Comparison of ENCODE assay signal across 8 mouse cellular contexts in genomic region chr8:89785011-89785410, GRCm38 (mm10).
A peak's percentile ranks its signal among the peaks of the same experiment; 100 is the strongest.
DNase-seq lines count a peak whose midpoint lies in the region; ATAC-seq and TF ChIP-seq lines count a peak whose summit lies in the region.

No protein-coding gene starts in this region.

- no peak overlapping the region for H3K4me3 ChIP-seq in midbrain, embryonic 10.5 days
- no peak overlapping the region for H3K4me3 ChIP-seq in midbrain, embryonic 15.5 days
- no peak overlapping the region for H3K4me3 ChIP-seq in cerebellum, adult 2 months (replicated peaks; ENCODE audit: insufficient read depth, low read depth, low read length)
- no peak overlapping the region for H3K4me3 ChIP-seq in midbrain, embryonic 16.5 days (ENCODE audit: low read depth, low read length)

- ATAC-seq in midbrain, embryonic 15.5 days (replicated peaks), result no peak; the same call in 1 of the 2 replicates
- peak; percentile 68; the same call in 1 of the 2 replicates for ATAC-seq in midbrain, embryonic 16.5 days

- TF ChIP-seq POLR2A in cerebellum, adult 2 months (IDR thresholded peaks at IDR 0.05; ENCODE audit: borderline replicate concordance, insufficient read depth, low read length), result no peak

- intact Hi-C loops in left cerebral cortex, postnatal 25 days (cut with DNase I), result loop anchor here (5.0 kb wide), 2 partner anchors 213 to 748 kb away; no protein-coding TSS in a partner anchor

- H3K27me3 ChIP-seq in midbrain, embryonic 10.5 days (ENCODE audit: low read depth, poor library complexity, severe bottlenecking), result peaks cover 37% of the 10 kb centered on the region
- peaks cover 13% of the 10 kb centered on the region; the same call in 1 of the 2 replicates for H3K27me3 ChIP-seq in midbrain, embryonic 15.5 days (replicated peaks)
- no peaks in the 10 kb centered on the region; the same call in 1 of the 2 replicates for H3K27me3 ChIP-seq in cerebellum, adult 2 months (ENCODE audit: control insufficient read depth, insufficient read depth, low read length)
- H3K27me3 ChIP-seq in midbrain, embryonic 16.5 days (ENCODE audit: control insufficient read depth, insufficient read depth, low read depth, low read length), result peaks cover 7% of the 10 kb centered on the region

- H3K4me1 ChIP-seq in midbrain, embryonic 10.5 days, result peaks cover 50% of the 10 kb centered on the region
- H3K4me1 ChIP-seq in midbrain, embryonic 15.5 days, result peaks cover 13% of the 10 kb centered on the region; the same call in 1 of the 2 replicates
- no peaks in the 10 kb centered on the region for H3K4me1 ChIP-seq in cerebellum, adult 2 months (ENCODE audit: control insufficient read depth, insufficient read depth, low read length)
- peaks cover 12% of the 10 kb centered on the region; the same call in 1 of the 2 replicates for H3K4me1 ChIP-seq in midbrain, embryonic 16.5 days (ENCODE audit: control insufficient read depth, insufficient read depth, low read length)

- H3K36me3 ChIP-seq in midbrain, embryonic 10.5 days, result no peaks in the 10 kb centered on the region
- H3K36me3 ChIP-seq in midbrain, embryonic 15.5 days (replicated peaks), result no peaks in the 10 kb centered on the region
- no peaks in the 10 kb centered on the region for H3K36me3 ChIP-seq in midbrain, embryonic 16.5 days (ENCODE audit: control insufficient read depth, insufficient read depth, low read length)

- peak; percentile 67 for DNase-seq in midbrain, embryonic 10.5 days (ENCODE audit: low spot score)
- peak; percentile 44 to 58 for DNase-seq in cerebellum, adult 2 months
- DNase-seq in frontal cortex, adult 2 months (ENCODE audit: extremely low spot score in 1 of 2, low spot score in 1 of 2), result peak; percentile 39 to 93
- peak; percentile 80 for DNase-seq in kidney, adult 18-20 months
- DNase-seq in left cerebral cortex, postnatal 25 days (ENCODE audit: low spot score in 2 of 2), result peak; percentile 81 to 88
- DNase-seq in thymus, postnatal 0 days (ENCODE audit: low spot score), result peak; percentile 44

- no peak overlapping the region for H3K4me2 ChIP-seq in midbrain, embryonic 15.5 days
- H3K4me2 ChIP-seq in midbrain, embryonic 16.5 days (ENCODE audit: low read length), result no peak overlapping the region

- no peaks in the 10 kb centered on the region for H3K9me3 ChIP-seq in midbrain, embryonic 10.5 days (replicated peaks)
- no peaks in the 10 kb centered on the region for H3K9me3 ChIP-seq in midbrain, embryonic 15.5 days
- no peaks in the 10 kb centered on the region for H3K9me3 ChIP-seq in midbrain, embryonic 16.5 days (replicated peaks; ENCODE audit: control insufficient read depth, low read length, poor library complexity, severe bottlenecking)

- no peak overlapping the region for H3K27ac ChIP-seq in midbrain, embryonic 10.5 days (replicated peaks)
- no peak overlapping the region for H3K27ac ChIP-seq in midbrain, embryonic 15.5 days
- H3K27ac ChIP-seq in cerebellum, adult 2 months (ENCODE audit: insufficient read depth, low read length), result no peak overlapping the region
- no peak overlapping the region for H3K27ac ChIP-seq in midbrain, embryonic 16.5 days (ENCODE audit: low read length)

- 18% methylated on average over 7 of the region's 7 CpGs for WGBS in midbrain, embryonic 10.5 days
- 16% methylated on average over 7 of the region's 7 CpGs for WGBS in midbrain, embryonic 15.5 days
- 18% methylated on average over 7 of the region's 7 CpGs for WGBS in cerebellum, adult 2 months
- WGBS in midbrain, embryonic 16.5 days, result 19% methylated on average over 7 of the region's 7 CpGs

- peak; percentile 56; the same call in 1 of the 2 replicates for TF ChIP-seq CTCF in cerebellum, adult 2 months (IDR thresholded peaks at IDR 0.05; ENCODE audit: borderline replicate concordance, insufficient read depth, low read depth, low read length)

- no peak overlapping the region for H3K9ac ChIP-seq in midbrain, embryonic 15.5 days
- no peak overlapping the region for H3K9ac ChIP-seq in midbrain, embryonic 16.5 days (ENCODE audit: low read depth, low read length)
